10 mouse cellular contexts compared by ENCODE assay signal in genomic region chr19:57152357-57152756, GRCm38 (mm10).
A peak's percentile ranks its signal among the peaks of the same experiment; 100 is the strongest.
DNase-seq lines count a peak whose midpoint lies in the region; ATAC-seq and TF ChIP-seq lines count a peak whose summit lies in the region.
"Had no signal": no experiment of that assay in that cellular context is flagged by ENCODE, and none has a peak within 500 bp of the region (broad histone marks: within the 10 kb centered on the region; RNA-seq: fewer than 3 reads in every experiment).

No protein-coding gene starts in this region.

- no peak for TF ChIP-seq EP300 in liver, postnatal 0 days (IDR thresholded peaks at IDR 0.05; ENCODE audit: low read depth)

- H3K4me3 ChIP-seq in heart, embryonic 14.5 days (ENCODE audit: control insufficient read depth in 1 of 2, insufficient read depth in 1 of 2, low read depth in 1 of 2, low read length in 2 of 2) = no peak overlapping the region
- H3K4me3 ChIP-seq in liver, postnatal 0 days (ENCODE audit: low read depth, low read length) = no peak overlapping the region
- H3K4me3 ChIP-seq: left cerebral cortex, adult 2 months had no signal

- TF ChIP-seq CTCF in liver, postnatal 0 days (IDR thresholded peaks at IDR 0.05; ENCODE audit: low read depth) = no peak

- no peaks in the 10 kb centered on the region for H3K9me3 ChIP-seq in heart, embryonic 14.5 days (ENCODE audit: control insufficient read depth, low read length)
- H3K9me3 ChIP-seq in liver, postnatal 0 days (ENCODE audit: low read length) = no peaks in the 10 kb centered on the region

- no peaks in the 10 kb centered on the region for H3K27me3 ChIP-seq in heart, embryonic 14.5 days (ENCODE audit: control insufficient read depth, insufficient read depth, low read length)
- H3K27me3 ChIP-seq in liver, postnatal 0 days (ENCODE audit: insufficient read depth, low read length) = no peaks in the 10 kb centered on the region
- H3K27me3 ChIP-seq: CH12.LX had no signal

- H3K4me1 ChIP-seq in heart, embryonic 14.5 days (ENCODE audit: control insufficient read depth in 2 of 2, insufficient read depth in 2 of 2, low read length in 2 of 2) = peaks cover 33 to 58% of the 10 kb centered on the region in 2 experiments
- no peaks in the 10 kb centered on the region for H3K4me1 ChIP-seq in liver, postnatal 0 days (ENCODE audit: insufficient read depth)

- no peak for ATAC-seq in heart, embryonic 14.5 days (ENCODE audit: insufficient number of reproducible peaks, insufficient read depth, low FRiP score, low read depth)
- no peak for ATAC-seq in liver, postnatal 0 days

- 35% methylated on average over 9 of the region's 9 CpGs for WGBS in heart, embryonic 14.5 days
- WGBS in liver, postnatal 0 days (ENCODE audit: insufficient replicate concordance) = 69% methylated on average over 9 of the region's 9 CpGs

- peaks cover 25% of the 10 kb centered on the region for H3K36me3 ChIP-seq in heart, embryonic 14.5 days (ENCODE audit: control insufficient read depth, insufficient read depth, low read length)
- no peaks in the 10 kb centered on the region for H3K36me3 ChIP-seq in liver, postnatal 0 days (replicated peaks; ENCODE audit: insufficient read depth, low read length)

- peak overlapping the region; percentile 23 for H3K4me2 ChIP-seq in heart, embryonic 14.5 days (ENCODE audit: low read length)
- H3K4me2 ChIP-seq in liver, postnatal 0 days (ENCODE audit: low read depth, low read length) = no peak overlapping the region

- no peak overlapping the region for H3K9ac ChIP-seq in heart, embryonic 14.5 days (ENCODE audit: low read length)
- H3K9ac ChIP-seq in liver, postnatal 0 days (replicated peaks) = no peak overlapping the region

- peak; percentile 39 for DNase-seq in gastrocnemius, adult 18-20 months (ENCODE audit: low spot score)
- DNase-seq in gastrocnemius, adult 8-10 months (ENCODE audit: low spot score in 2 of 2) = no peak
- peak; percentile 53 for DNase-seq in urinary bladder, postnatal 14 days (ENCODE audit: low spot score)
- DNase-seq in urinary bladder, postnatal 25 days (ENCODE audit: low spot score) = no peak
- DNase-seq in layer of hippocampus, postnatal 14 days (ENCODE audit: low spot score in 2 of 2) = peak; percentile 64 to 76
- DNase-seq in frontal cortex, postnatal 25 days (ENCODE audit: low spot score in 2 of 2) = no peak
- DNase-seq in liver, postnatal 0 days = no peak

- H3K27ac ChIP-seq in heart, embryonic 14.5 days (replicated peaks in 1 of 2; ENCODE audit: control insufficient read depth in 1 of 2, insufficient read depth in 1 of 2, low read depth in 2 of 2, low read length in 2 of 2) = peak overlapping the region in 1 of 2 experiments; percentile 34; a peak in 2 of 4 replicates
- H3K27ac ChIP-seq in liver, postnatal 0 days (ENCODE audit: low read depth) = no peak overlapping the region
- H3K27ac ChIP-seq: left cerebral cortex, adult 2 months had no signal

Comparison
In these comparisons a context has a peak if more than half of its experiments do, and no peak if none do; other contexts are left out.
1. DNase-seq: peak in gastrocnemius, adult 18-20 months (single experiment), urinary bladder, postnatal 14 days (single experiment) and layer of hippocampus, postnatal 14 days (2 of 2); none in gastrocnemius, adult 8-10 months (0 of 2), urinary bladder, postnatal 25 days (single experiment), frontal cortex, postnatal 25 days (0 of 2) and liver, postnatal 0 days (single experiment).